Mouse (Mus musculus) macrophage (primary cell): ENCODE results near the gene Rac2. TPM values are rescaled to one million over a fixed set of nuclear protein-coding genes. Genes with fewer than 3 reads are reported as not detected.

Experiments used
- H3K27ac ChIP-seq: fragments of 350-480 bp; formaldehyde crosslinking; 2 replicates; pipeline ENCODE4 v1.9.0; 2021
- H3K36me3 ChIP-seq: fragments of 350-480 bp; formaldehyde crosslinking; 2 replicates; pipeline ENCODE4 v1.9.0; 2021; ENCODE audit errors: inconsistent target
- H3K4me3 ChIP-seq: fragments of 350-480 bp; formaldehyde crosslinking; 2 replicates; pipeline ENCODE4 v1.9.0; 2021; ENCODE audit errors: inconsistent target
- H3K79me2 ChIP-seq: fragments of 350-480 bp; formaldehyde crosslinking; 2 replicates; pipeline ENCODE4 v1.9.0; 2021; ENCODE audit errors: inconsistent target
- WGBS: methylation state at CpG from one replicate; pipeline ENCODE4 v1.1.7; 2026; ENCODE audit warnings: inconsistent platforms; ENCODE audit not compliant: missing documents; 5-methylcytosine and 5-hydroxymethylcytosine counted together
- polyA plus RNA-seq: library from polyadenylated mRNA; stranded (reverse); fragments of 250-400 nt; gene quantifications from 3 replicates; pipeline ENCODE4 v1.2.4, GENCODE M21; 2018; ENCODE audit warnings: inconsistent platforms

Gene Rac2
- polyA plus RNA-seq, 1 experiment from 2014 or later = 717 TPM

- H3K79me2 ChIP-seq = no peaks in the 10 kb centered on the region
- H3K4me3 ChIP-seq = peak within 1 kb of the TSS; percentile 6; the same call in 1 of the 2 replicates
- H3K27ac ChIP-seq = no peak within 1 kb of the TSS
- no peaks in the 10 kb centered on the region for H3K36me3 ChIP-seq
- WGBS = 93% methylated on average over 12 of the region's 17 CpGs
Measured at GRCm38 (mm10) chr15:78530671-78531450, 41.7 kb downstream of the Rac2 start, which contains the start of gene C1qtnf6. TSS of gene C1qtnf6 (minus strand) at chr15:78531416.

GRCm38 (mm10) chr15:78530141-78530540 is 42.4 kb downstream of the Rac2 start:
- WGBS = 92% methylated on average over 3 of the region's 3 CpGs
- no peak overlapping the region for H3K4me3 ChIP-seq
- H3K36me3 ChIP-seq = no peaks in the 10 kb centered on the region
- H3K27ac ChIP-seq = no peak overlapping the region
- H3K79me2 ChIP-seq = no peaks in the 10 kb centered on the region

GRCm38 (mm10) chr15:78529428-78529990 is 43.1 kb downstream of the Rac2 start:
- 67% methylated on average over 9 of the region's 15 CpGs for WGBS
- H3K27ac ChIP-seq = 0 out of 2 replicates have a peak overlapping the region, but pooled peaks have one; percentile 7
- peak overlapping the region; percentile 16 for H3K4me3 ChIP-seq

DNA sequence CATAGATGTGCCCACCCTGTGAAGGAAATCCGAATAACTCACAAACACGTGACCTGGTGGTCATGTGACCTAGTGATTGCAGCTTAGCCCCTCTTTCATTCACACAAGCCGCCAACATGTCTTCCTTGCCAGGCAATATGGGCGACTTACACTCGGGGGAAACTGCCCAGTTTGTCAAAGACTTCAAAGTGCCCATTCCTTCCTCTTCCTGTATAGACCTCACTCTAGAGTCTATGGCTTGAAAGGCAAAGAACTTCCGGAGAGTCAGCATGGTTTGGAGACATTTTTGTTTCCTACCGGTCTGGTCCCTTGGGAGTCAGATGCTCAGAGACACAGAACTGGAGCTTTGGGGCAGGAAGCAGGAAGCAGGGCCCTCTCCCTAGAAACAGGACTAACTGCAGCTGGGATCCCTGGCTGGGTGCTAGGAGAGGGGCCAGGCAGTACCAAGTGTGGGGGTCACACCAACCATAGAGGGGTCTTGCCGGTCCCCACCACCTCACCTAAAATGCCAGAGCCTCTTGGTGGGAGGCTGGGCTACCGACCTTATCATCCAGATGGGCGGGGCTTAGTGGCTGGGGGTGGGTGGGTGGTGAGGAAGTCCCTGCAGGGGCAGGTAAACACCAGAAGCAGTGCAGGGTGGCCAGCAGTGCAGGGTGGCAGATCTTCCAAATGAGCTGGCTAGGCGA is 43.7 kb downstream of the Rac2 start:
- Histone ChIP-seq H3K27ac (peak overlapping the region; percentile 7; the same call in 1 of the 2 replicates), H3K36me3 (no peaks in the 10 kb centered on the region), H3K79me2 (no peaks in the 10 kb centered on the region), H3K4me3 (peak overlapping the region; percentile 16)
- 23% methylated on average over 11 of the region's 11 CpGs for WGBS

More at GRCm38 (mm10) chr15:78529428-78529990, 43.1 kb downstream of the Rac2 start:
- H3K36me3 ChIP-seq = no peaks in the 10 kb centered on the region
- H3K79me2 ChIP-seq = no peaks in the 10 kb centered on the region

- Histone ChIP-seq H3K79me2 (no peaks in the 10 kb centered on the region), H3K27ac (no peak overlapping the region), H3K4me3 (no peak overlapping the region), H3K36me3 (no peaks in the 10 kb centered on the region)
- WGBS = 58% methylated on average over 7 of the region's 7 CpGs
Measured at GRCm38 (mm10) chr15:78527973-78528372, 44.6 kb downstream of the Rac2 start.

DNA sequence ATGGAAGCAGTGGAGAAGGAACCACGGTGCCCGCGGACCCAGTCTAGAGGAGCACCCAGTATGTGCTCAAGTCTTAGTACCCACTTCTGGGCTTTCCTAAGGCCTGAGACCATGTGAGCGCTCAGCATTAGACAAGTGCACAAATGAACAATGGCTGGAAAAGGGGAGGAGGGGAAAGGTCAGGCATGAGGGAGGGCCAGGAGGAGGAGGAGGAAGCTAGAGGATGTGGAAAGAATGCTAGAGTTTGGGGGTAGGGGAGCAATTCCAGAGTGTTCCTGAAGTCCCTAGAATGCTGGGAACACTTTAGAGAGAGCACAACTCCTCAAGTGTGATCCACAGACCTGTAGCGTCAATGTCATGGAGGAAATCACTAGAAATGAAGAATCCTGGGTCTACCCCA is 48.4 kb downstream of the Rac2 start:
- Histone ChIP-seq H3K4me3 (no peak overlapping the region), H3K36me3 (no peaks in the 10 kb centered on the region)
- WGBS = 92% methylated on average over 5 of the region's 5 CpGs

GRCm38 (mm10) chr15:78521892-78522291 is 50.7 kb downstream of the Rac2 start:
- 56% methylated on average over 6 of the region's 6 CpGs for WGBS
- H3K27ac ChIP-seq = no peak overlapping the region

More for the DNA sequence above, 48.4 kb downstream of the Rac2 start:
- Histone ChIP-seq H3K27ac (no peak overlapping the region), H3K79me2 (no peaks in the 10 kb centered on the region)

DNA sequence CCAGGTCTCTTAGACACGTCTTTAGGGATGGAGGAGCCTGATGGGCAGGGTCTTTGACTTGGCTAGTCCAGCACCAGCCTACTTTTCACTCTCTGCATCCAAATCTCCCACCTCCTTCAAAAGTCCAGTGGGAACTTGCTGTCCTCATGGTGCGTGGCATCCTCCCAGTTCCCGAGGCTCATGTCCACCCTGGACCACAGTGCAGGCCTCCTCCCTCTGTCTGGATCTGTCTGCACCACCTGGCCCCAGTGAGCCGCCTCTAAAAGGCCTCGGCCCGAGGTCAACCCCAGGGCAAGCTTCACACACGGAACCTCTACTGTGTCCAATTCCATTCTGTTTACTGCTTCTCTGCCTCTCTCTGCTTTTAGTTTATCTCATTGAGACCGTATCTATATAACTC is 51.3 kb downstream of the Rac2 start:
- no peak overlapping the region for H3K27ac ChIP-seq
- no peaks in the 10 kb centered on the region for H3K79me2 ChIP-seq
- no peak overlapping the region for H3K4me3 ChIP-seq
- no peaks in the 10 kb centered on the region for H3K36me3 ChIP-seq
- WGBS = 92% methylated on average over 8 of the region's 8 CpGs

More at GRCm38 (mm10) chr15:78521892-78522291, 50.7 kb downstream of the Rac2 start:
- Histone ChIP-seq H3K79me2 (no peaks in the 10 kb centered on the region), H3K4me3 (no peak overlapping the region), H3K36me3 (no peaks in the 10 kb centered on the region)

- Histone ChIP-seq H3K27ac (no peak overlapping the region), H3K36me3 (no peaks in the 10 kb centered on the region), H3K79me2 (no peaks in the 10 kb centered on the region), H3K4me3 (no peak overlapping the region)
- WGBS = 50% methylated on average over 13 of the region's 13 CpGs
Measured at GRCm38 (mm10) chr15:78520112-78520715, 52.4 kb downstream of the Rac2 start.

DNA sequence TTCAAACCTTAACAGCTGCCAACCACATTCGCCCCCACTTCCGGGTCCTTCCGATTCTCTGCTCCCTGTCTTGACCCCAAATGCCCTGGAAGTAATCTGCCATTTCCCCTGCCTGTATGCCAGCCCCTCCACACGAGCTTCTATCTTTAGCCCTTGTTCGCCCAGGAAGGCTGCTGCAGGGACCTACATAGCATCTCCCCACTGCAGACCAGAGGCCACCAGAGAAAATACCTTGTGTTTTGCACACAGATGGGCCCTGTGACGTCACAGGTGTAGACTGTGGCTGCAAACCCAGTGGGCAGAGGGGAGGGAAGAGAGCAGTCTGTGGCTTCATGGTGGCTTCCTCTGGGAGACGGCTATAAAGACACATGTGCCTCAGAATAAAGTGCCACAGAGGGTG is 54.4 kb downstream of the Rac2 start:
- Histone ChIP-seq H3K27ac (no peak overlapping the region), H3K79me2 (no peaks in the 10 kb centered on the region), H3K4me3 (no peak overlapping the region), H3K36me3 (no peaks in the 10 kb centered on the region)
- 51% methylated on average over 7 of the region's 7 CpGs for WGBS

DNA sequence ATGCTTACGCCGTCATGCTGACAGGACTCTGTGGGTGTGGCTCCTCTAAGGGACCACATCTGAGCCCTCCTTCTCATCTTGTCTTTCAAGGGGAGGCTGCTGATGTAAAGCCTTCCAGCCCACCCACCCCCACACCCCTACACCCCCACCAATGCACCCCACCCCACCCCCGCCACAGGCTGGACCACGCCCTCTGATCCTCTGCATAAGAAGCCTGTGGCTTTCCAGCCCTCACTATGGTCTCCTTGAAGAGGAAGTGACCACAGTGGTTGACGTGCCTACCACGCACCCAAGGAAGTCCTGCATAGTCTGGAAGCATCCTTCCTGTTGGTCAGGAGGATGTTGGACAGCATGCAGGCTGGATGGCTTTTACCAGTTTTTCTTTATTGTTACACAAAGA is 56.8 kb downstream of the Rac2 start:
- H3K36me3 ChIP-seq = no peaks in the 10 kb centered on the region
- WGBS = 35% methylated on average over 4 of the region's 6 CpGs
- no peaks in the 10 kb centered on the region for H3K79me2 ChIP-seq
- no peak overlapping the region for H3K4me3 ChIP-seq
- no peak overlapping the region for H3K27ac ChIP-seq

DNA sequence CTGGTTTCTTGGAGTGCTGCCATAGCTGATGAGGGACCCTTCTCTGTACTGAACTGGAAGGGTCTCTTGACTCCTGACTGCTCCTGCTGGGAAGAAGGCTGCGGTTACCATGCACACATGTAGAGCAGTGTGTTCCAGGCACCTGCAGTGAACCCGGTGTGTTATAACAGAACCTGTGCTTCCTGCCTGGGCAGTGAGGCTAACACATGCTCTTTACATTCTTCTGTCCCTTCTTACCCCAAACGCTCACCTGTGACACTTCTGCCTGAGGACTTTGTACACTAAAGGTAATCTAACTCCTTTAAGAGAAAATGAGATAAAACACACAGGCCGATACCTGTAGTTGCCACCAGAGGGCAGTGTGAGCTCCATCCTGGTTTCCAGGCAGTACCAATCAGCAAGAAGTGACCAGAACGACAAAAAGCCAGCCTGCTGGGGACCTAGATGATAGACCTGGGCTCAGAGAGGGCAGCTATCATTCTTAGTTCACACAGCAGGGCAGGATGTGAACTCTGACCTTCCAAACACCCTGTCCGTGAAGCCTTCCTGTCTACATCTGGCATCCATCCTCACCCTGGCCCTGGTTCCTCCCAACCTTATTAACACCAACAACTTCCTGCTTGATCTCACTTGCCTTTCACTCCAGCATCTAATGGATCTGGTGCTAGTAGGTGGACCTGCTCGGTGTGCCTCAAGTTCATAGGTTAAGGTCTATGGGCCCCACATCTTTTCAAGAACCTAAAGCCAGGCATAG is 58.0 kb downstream of the Rac2 start:
- Histone ChIP-seq H3K4me3 (no peak overlapping the region), H3K27ac (no peak overlapping the region), H3K79me2 (no peaks in the 10 kb centered on the region), H3K36me3 (no peaks in the 10 kb centered on the region)
- 31% methylated on average over 7 of the region's 7 CpGs for WGBS

GRCm38 (mm10) chr15:78513019-78513418 is 59.6 kb downstream of the Rac2 start:
- H3K4me3 ChIP-seq = no peak overlapping the region
- H3K36me3 ChIP-seq = no peaks in the 10 kb centered on the region
- H3K27ac ChIP-seq = no peak overlapping the region
- WGBS = 93% methylated on average over 14 of the region's 14 CpGs
- H3K79me2 ChIP-seq = no peaks in the 10 kb centered on the region

GRCm38 (mm10) chr15:78511951-78512350 is 60.6 kb downstream of the Rac2 start:
- H3K4me3 ChIP-seq = no peak overlapping the region
- no peaks in the 10 kb centered on the region for H3K79me2 ChIP-seq
- H3K27ac ChIP-seq = no peak overlapping the region
- WGBS = 50% methylated on average over 7 of the region's 7 CpGs
- no peaks in the 10 kb centered on the region for H3K36me3 ChIP-seq
